Mouse (Mus musculus): ENCODE results near the gene Dhrs1.

Dhrs1 gene

GRCm38 (mm10) chr14:55721076-55721475 lies 24.4 kb downstream of the Dhrs1 start:
- peak; percentile 14 for DNase-seq

GRCm38 (mm10) chr14:55720666-55721065 lies 24.8 kb downstream of the Dhrs1 start:
- no peak for DNase-seq

GRCm38 (mm10) chr14:55719737-55720136 lies 25.8 kb downstream of the Dhrs1 start:
- DNase-seq, result no peak

DNA sequence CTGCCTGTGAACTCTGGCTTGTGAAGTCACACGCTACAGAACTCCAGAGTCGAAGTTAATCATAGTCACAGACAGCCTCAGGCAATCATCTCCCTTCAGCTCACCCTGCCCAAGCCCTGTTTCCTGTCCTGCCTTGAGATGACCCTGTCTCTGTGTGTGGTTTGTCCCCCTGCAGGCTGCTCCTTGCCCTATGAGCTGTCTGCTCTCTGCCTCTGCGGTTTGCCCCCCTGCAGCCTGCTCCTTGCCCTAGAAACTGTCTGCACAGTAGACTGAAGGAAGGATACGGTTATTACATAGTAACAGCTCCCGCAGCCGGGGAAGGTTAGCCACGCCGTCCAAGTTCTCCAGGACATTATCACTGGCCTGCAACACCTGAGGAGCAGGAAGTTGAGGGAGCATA lies 28.6 kb downstream of the Dhrs1 start:
- no peak for DNase-seq

DNA sequence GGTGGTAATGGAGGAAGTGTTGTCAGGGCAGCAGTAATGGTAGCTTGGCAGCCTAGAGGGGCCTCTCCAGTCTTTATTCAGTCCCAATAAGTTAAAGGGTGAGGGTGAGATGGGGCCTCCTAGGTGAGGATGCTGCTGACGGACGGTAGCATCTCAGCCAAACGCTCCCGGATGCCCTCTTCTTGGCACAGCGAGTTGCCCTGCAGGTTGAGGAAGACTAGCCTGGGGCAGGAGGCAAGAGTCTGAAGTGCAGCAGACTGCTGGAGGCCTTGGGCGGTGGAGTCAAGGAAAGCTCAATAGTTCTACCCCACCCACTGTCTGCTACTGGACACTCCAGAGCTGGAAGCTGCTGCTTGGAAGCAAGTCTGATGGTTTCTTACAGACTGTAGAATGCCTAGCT lies 29.2 kb downstream of the Dhrs1 start:
- no peak for DNase-seq

GRCm38 (mm10) chr14:55714893-55715292 lies 30.6 kb downstream of the Dhrs1 start:
- no peak for DNase-seq

DNA sequence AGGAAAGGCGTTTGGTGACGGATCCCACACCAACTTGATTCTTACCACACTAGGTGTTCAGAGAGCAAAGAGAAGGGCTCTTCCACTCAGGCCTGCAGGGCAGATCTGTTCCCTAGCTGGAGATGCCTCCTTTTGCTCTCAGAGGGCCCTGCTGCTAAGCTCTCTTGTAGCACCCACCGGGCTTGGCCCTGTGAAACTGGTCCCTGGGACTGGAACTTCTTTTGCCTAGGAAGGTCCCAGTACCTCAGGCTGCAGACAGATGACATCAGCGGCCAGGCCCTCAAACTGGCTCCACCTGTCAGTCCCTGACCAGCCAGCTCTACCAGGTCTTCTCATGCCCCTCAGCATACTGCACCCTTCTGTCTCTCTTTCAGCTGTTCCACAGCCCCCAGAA lies 31.8 kb downstream of the Dhrs1 start, which contains the start of gene Tgm1:
Tgm1 (minus strand) TSS at position 198 of the 394 bp plus-strand sequence.
- no peak for DNase-seq

DNA sequence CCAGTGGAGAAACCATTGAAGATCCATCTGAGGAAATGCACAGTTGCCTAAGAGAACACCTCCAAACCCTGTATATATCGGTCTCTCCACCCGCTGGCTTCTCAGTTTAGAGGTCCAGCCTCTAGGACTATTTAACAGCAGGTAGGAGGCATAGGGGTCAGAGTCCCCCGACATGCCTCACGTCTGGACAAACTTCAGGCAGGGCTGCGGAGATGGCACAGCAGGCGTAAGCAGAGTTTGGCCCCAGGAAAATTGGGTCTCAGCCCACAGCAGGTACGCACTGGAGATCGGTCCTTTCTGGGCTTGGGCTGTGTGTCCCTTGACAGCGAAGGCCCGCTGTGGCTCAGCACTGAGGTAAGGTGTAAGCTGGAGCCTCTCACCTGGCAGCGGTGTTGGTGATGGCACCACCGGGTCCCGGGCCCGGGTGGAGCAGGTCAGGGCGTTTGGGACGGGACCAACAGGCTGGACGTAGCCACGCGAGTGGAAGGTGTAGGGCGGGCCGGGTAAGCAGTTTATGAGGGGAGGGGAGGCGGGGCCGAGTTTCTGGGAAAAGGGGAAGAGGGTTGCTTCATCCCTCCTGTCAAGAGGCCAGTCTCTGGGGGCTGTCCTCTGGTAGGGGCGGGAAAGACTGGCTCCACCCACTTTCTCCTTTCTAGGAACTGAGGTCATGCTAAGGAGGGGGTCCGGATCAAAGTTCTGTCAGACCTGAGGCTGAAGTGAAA lies 32.3 kb downstream of the Dhrs1 start:
- DNase-seq, result no peak

DNA sequence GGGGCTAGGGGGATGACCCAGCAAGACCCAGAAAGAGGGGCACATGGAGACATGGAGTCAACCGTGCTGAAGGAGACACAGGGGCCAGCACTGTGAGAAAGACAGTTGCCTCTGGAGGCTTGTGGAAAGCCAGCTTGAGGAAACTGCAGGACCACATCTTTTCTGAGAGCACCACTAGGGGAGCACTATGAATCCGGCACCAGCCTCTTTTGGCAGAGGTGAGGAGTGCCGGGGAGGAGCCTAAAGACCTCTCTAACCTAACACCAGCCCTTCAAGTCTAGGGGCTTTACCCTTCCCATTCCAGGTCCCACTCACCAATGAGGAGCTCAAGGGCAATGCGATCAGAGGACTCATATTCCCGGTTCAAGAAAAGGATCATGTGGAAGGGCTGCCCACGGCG lies 33.7 kb downstream of the Dhrs1 start:
- no peak for DNase-seq

- DNase-seq, result no peak
Observed at GRCm38 (mm10) chr14:55709509-55709908, 36.0 kb downstream of the Dhrs1 start.

- no peak for DNase-seq
Observed at GRCm38 (mm10) chr14:55707397-55707796, 38.1 kb downstream of the Dhrs1 start.

GRCm38 (mm10) chr14:55706051-55706600 lies 39.4 kb downstream of the Dhrs1 start:
- no peak for DNase-seq

DNA sequence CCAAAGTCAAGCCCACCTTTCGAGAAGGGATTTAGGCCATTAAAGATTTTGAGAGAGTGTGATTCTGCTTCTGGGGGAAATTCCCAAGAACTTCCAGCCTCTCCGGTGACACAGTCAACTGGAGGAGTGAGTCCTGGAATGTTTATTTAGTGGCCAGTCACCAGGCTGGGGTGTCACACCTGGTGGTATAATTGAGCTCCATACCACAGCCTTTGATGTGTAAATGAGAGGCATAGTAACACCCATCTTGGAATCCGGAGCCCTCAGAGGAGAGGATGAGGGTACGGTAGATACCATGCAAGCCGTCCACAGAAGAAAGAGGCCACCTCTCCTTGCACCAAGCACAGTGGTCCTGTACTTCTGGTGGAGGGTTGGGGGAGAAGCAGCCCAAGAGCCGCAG lies 42.7 kb downstream of the Dhrs1 start:
- DNase-seq, result no peak

- DNase-seq, result no peak
Observed at GRCm38 (mm10) chr14:55701131-55701530, 44.4 kb downstream of the Dhrs1 start.

DNA sequence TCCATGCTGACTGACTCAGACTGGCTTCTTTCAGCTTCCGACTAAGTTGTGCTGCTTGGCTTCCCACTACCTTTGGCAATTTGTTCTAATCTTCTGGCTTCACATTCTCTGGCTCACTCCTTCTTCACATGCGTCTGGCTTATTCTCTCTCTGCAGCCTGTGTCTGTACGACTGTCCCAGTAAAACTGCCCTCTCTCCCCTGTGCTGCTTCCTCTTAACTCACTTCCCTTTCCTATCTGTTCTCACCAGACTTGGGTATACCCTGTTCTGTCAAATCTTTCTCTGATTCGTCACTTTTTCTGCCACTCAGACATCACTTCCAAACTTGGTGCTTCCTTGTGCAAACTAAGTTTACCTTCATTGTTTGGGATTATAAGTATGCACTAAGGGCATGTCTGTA lies 48.3 kb downstream of the Dhrs1 start:
- no peak for DNase-seq

DNA sequence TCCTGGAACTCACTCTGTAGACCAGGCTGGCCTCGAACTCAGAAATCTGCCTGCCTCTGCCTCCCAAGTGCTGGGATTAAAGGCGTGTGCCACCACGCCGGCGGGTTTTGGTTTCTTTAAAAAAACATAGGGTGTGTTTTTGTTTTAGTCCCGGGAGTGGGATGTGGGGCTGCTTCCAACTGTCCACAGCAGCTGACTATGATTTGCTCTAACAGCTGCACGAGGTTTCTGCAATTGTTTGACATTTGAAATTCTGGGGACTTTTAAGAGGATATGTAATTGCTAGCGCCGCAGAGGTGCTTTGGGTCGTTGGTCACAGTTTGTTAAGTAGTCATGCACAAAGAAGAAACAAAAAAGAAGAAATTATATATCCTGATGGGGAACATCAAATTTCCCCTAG lies 56.1 kb downstream of the Dhrs1 start:
- no peak for DNase-seq
